Mouse (Mus musculus) intestine, postnatal 0 days (tissue): ENCODE data around the gene Vmn1r131. TPM values are rescaled to one million over a fixed set of nuclear protein-coding genes. Genes with fewer than 3 reads are reported as not detected.
"Not testable (repeated sequence)": the region's sequence is repeated elsewhere in the genome, so short reads cannot be mapped to it uniquely, and the experiment has no call there.

ENCODE experiments used
- ATAC-seq: fragments of 200-750 bp; cut with Nextera tagmentation; 2 replicates; pipeline ENCODE4 v1.8.0; 2017; ENCODE audit warnings: mild to moderate bottlenecking, moderate TSS enrichment, moderate library complexity
- H3K27ac ChIP-seq: fragments of 300-500 bp; sonication (generic); 2 replicates; pipeline ENCODE4 v1.5.1; 2014; ENCODE audit warnings: mild to moderate bottlenecking, low read depth, low read length, moderate library complexity
- H3K27me3 ChIP-seq: fragments of 300-500 bp; sonication (generic); replicated peaks from 2 replicates; pipeline ENCODE4 v1.6.1; 2014; ENCODE audit warnings: low read length, mixed read lengths; ENCODE audit not compliant: control insufficient read depth, insufficient read depth
- H3K36me3 ChIP-seq: fragments of 300-500 bp; sonication (generic); 2 replicates; pipeline ENCODE4 v1.6.1; 2014; ENCODE audit warnings: mild to moderate bottlenecking, moderate library complexity; ENCODE audit not compliant: control insufficient read depth, insufficient read depth
- H3K4me1 ChIP-seq: fragments of 300-500 bp; sonication (generic); replicated peaks from 2 replicates; pipeline ENCODE4 v1.6.1; 2014; ENCODE audit warnings: antibody characterized with exemption, low read length, mixed read lengths; ENCODE audit not compliant: control insufficient read depth, insufficient read depth
- H3K4me2 ChIP-seq: fragments of 300-500 bp; sonication (generic); replicated peaks from 2 replicates; pipeline ENCODE4 v1.6.1; 2014; ENCODE audit warnings: low read depth, mild to moderate bottlenecking, moderate library complexity
- H3K4me3 ChIP-seq: fragments of 300-500 bp; sonication (generic); 2 replicates; pipeline ENCODE4 v1.5.1; 2014; ENCODE audit warnings: low read depth, low read length
- H3K9ac ChIP-seq: fragments of 300-500 bp; sonication (generic); 2 replicates; pipeline ENCODE4 v1.6.1; 2014; ENCODE audit warnings: mild to moderate bottlenecking, low read depth, low read length
- H3K9me3 ChIP-seq: fragments of 300-500 bp; sonication (generic); 2 replicates; pipeline ENCODE4 v1.6.1; 2016; ENCODE audit warnings: mixed run types; ENCODE audit not compliant: control insufficient read depth
- WGBS: fragments of 180-500 bp; shearing (Covaris S2); extraction: QIAGEN DNeasy Blood & Tissue Kit; methylation state at CpG from one replicate; pipeline ENCODE4 v1.1.7; 2014; 5-methylcytosine and 5-hydroxymethylcytosine counted together
- polyA plus RNA-seq: library from polyadenylated mRNA; unstranded; fragments of >200 nt; fragmentation: Nextera tagmentation; extraction: Ambion mirVana; gene quantifications from 2 replicates; pipeline ENCODE4 v1.2.1, GENCODE M21; 2015

Vmn1r131 gene
- polyA plus RNA-seq: not detected in 2 replicates

DNA sequence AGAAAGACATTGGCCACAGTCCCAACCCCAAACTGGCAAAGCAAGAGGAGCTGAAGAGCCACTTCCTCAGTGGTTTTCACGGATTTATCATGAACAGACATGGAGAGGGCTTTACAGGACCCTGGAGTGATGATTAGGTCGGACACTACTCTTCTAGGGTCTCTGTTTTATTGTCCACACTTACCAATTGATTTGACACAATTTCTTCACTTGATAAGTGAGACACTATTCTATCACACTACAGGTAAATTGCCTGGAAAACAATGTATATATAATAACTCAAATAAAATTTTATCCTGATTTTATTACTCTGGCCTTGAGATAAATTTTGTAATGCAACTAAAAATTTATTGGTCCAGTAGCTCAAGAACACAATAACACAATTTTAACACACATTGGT is at the start of gene Vmn1r131:
TSS of gene Vmn1r131 (minus strand) at position 101 of the 400 bp plus-strand sequence.
- H3K36me3 ChIP-seq, H3K9me3 ChIP-seq, H3K9ac ChIP-seq, H3K4me2 ChIP-seq, H3K4me1 ChIP-seq, H3K27me3 ChIP-seq, ATAC-seq, H3K4me3 ChIP-seq, H3K27ac ChIP-seq: not testable (repeated sequence)
- no CpG with 5 or more reads among the region's 2 CpGs for WGBS

- H3K27ac ChIP-seq, H3K9me3 ChIP-seq, H3K4me2 ChIP-seq, ATAC-seq, H3K9ac ChIP-seq, H3K36me3 ChIP-seq, H3K4me3 ChIP-seq, H3K27me3 ChIP-seq, H3K4me1 ChIP-seq: not testable (repeated sequence)
- no CpG with 5 or more reads among the region's 3 CpGs for WGBS
Measured at GRCm38 (mm10) chr7:21511480-21511879, 34.4 kb downstream of the Vmn1r131 start, which contains the start of gene Vmn1r130. Gene Vmn1r130 (plus strand): TSS chr7:21511780.

Other genes starting within 250 kb of the Vmn1r131 start
- gene Vmn1r126, start 244.6 kb downstream of the Vmn1r131 start, polyA plus RNA-seq: not detected in 2 replicates
- not detected in 2 replicates for gene Vmn1r127, start 226.2 kb downstream of the Vmn1r131 start, polyA plus RNA-seq
- not detected in 2 replicates for gene Vmn1r128, start 196.7 kb downstream of the Vmn1r131 start, polyA plus RNA-seq
- not detected in 2 replicates for gene Vmn1r129, start 184.8 kb downstream of the Vmn1r131 start, polyA plus RNA-seq
- not detected in 2 replicates for gene Gm6882, start 113.3 kb downstream of the Vmn1r131 start, polyA plus RNA-seq
- not detected in 2 replicates for gene Vmn1r130, start 34.3 kb downstream of the Vmn1r131 start, polyA plus RNA-seq
- gene Vmn1r132, start 68.0 kb upstream of the Vmn1r131 start, polyA plus RNA-seq: not detected in 2 replicates
- gene Gm4175, start 215.4 kb upstream of the Vmn1r131 start, polyA plus RNA-seq: not detected in 2 replicates